Mouse (Mus musculus) hematopoietic stem cell, adult 5-6 weeks (primary cell): ENCODE data around the gene Ubr1. TPM values are rescaled to one million over a fixed set of nuclear protein-coding genes. Genes with fewer than 3 reads are reported as not detected.
A peak's percentile ranks its signal among the peaks of the same experiment; 100 is the strongest.

ENCODE experiments used
- ATAC-seq, 2 experiments: fragments of 125-278 bp in 1 of 2; replicated peaks in 1 of 2; 2 replicates each; pipeline ENCODE4 v1.8.0; 2016 to 2017; ENCODE audit warnings: inconsistent platforms in 2 of 2, mild to moderate bottlenecking in 2 of 2, moderate number of reproducible peaks in 2 of 2, low read depth in 1 of 2, moderate TSS enrichment in 1 of 2; ENCODE audit not compliant: low FRiP score in 2 of 2, poor library complexity in 2 of 2, severe bottlenecking in 2 of 2, insufficient read depth in 1 of 2, low TSS enrichment in 1 of 2
- total RNA-seq: library from RNA; stranded (forward); fragments of 172-1452, 232-1000 nt; gene quantifications from 2 replicates; pipeline ENCODE4 v1.2.3, GENCODE M21; 2017

Gene Ubr1
- total RNA-seq, 1 experiment from 2014 or later: 32.1 TPM

- no peak for ATAC-seq
Measured at GRCm38 (mm10) chr2:120887601-120888000, 82.9 kb downstream of the Ubr1 start.

- no peak for ATAC-seq
Measured at GRCm38 (mm10) chr2:120873192-120873591, 97.3 kb downstream of the Ubr1 start.

- ATAC-seq: no peak
Measured at GRCm38 (mm10) chr2:120871447-120872336, 98.8 kb downstream of the Ubr1 start.

- ATAC-seq: no peak
Measured at GRCm38 (mm10) chr2:120867336-120867735, 103.2 kb downstream of the Ubr1 start.

- peak in 1 of 2 experiments; percentile 37; a peak in 1 of 4 replicates for ATAC-seq
Measured at GRCm38 (mm10) chr2:120866561-120866960, 104.0 kb downstream of the Ubr1 start.

GRCm38 (mm10) chr2:120863389-120863788 lies 107.1 kb downstream of the Ubr1 start:
- no peak for ATAC-seq

- no peak for ATAC-seq
Measured at GRCm38 (mm10) chr2:120860699-120861098, 109.8 kb downstream of the Ubr1 start.

- ATAC-seq: no peak
Measured at GRCm38 (mm10) chr2:120858131-120858530, 112.4 kb downstream of the Ubr1 start.

- ATAC-seq: no peak
Measured at GRCm38 (mm10) chr2:120853151-120853550, 117.4 kb downstream of the Ubr1 start.

- no peak for ATAC-seq
Measured at GRCm38 (mm10) chr2:120852626-120853025, 117.9 kb downstream of the Ubr1 start.

GRCm38 (mm10) chr2:120850424-120851082 lies 120.0 kb downstream of the Ubr1 start, which contains the start of gene Ttbk2:
Gene Ttbk2, minus strand, starts transcription at chr2:120850604.
- peak; percentile 99 to 100 for ATAC-seq

- ATAC-seq: 0 out of 4 replicates have a peak, but pooled peaks of 1 of the 2 experiments have one; percentile 5
Measured at GRCm38 (mm10) chr2:120849449-120850423, 120.8 kb downstream of the Ubr1 start, which contains the start of gene Cdan1. Gene Cdan1, minus strand, starts transcription at chr2:120850128.

- no peak for ATAC-seq
Measured at GRCm38 (mm10) chr2:120845280-120845679, 125.2 kb downstream of the Ubr1 start.

- ATAC-seq: peak in 1 of 2 experiments; percentile 60; a peak in 1 of 4 replicates
Measured at GRCm38 (mm10) chr2:120843990-120844389, 126.5 kb downstream of the Ubr1 start.

GRCm38 (mm10) chr2:120841211-120841610 lies 129.3 kb downstream of the Ubr1 start:
- ATAC-seq: no peak

- ATAC-seq: no peak
Measured at GRCm38 (mm10) chr2:120835167-120835566, 135.3 kb downstream of the Ubr1 start.

- ATAC-seq: no peak
Measured at GRCm38 (mm10) chr2:120826936-120827638, 143.4 kb downstream of the Ubr1 start.
